Mouse (Mus musculus) embryonic facial prominence, embryonic 12.5 days (tissue): ENCODE results near the gene Clec10a. TPM values are rescaled to one million over a fixed set of nuclear protein-coding genes. Genes with fewer than 3 reads are reported as not detected.

ENCODE experiments used
- ATAC-seq: fragments of 200-750 bp; cut with Nextera tagmentation; 2 replicates; pipeline ENCODE4 v1.8.0; 2017; ENCODE audit not compliant: insufficient number of reproducible peaks, insufficient read depth, low FRiP score, low TSS enrichment
- H3K27ac ChIP-seq: fragments of 300-500 bp; sonication (generic); 2 replicates; pipeline ENCODE4 v1.5.1; 2016; ENCODE audit warnings: mild to moderate bottlenecking
- H3K27me3 ChIP-seq: fragments of 300-500 bp; sonication (generic); 2 replicates; pipeline ENCODE4 v1.6.1; 2016; ENCODE audit warnings: mild to moderate bottlenecking, moderate library complexity
- H3K36me3 ChIP-seq: fragments of 300-500 bp; sonication (generic); 2 replicates; pipeline ENCODE4 v1.6.1; 2016; ENCODE audit warnings: mild to moderate bottlenecking
- H3K4me1 ChIP-seq: fragments of 300-500 bp; sonication (generic); 2 replicates; pipeline ENCODE4 v1.6.1; 2016
- H3K4me2 ChIP-seq: fragments of 300-500 bp; sonication (generic); replicated peaks from 2 replicates; pipeline ENCODE4 v1.6.1; 2016; ENCODE audit warnings: mild to moderate bottlenecking, moderate library complexity
- H3K4me3 ChIP-seq: fragments of 300-500 bp; sonication (generic); 2 replicates; pipeline ENCODE4 v1.5.1; 2016; ENCODE audit warnings: mild to moderate bottlenecking
- H3K9ac ChIP-seq: fragments of 300-500 bp; sonication (generic); 2 replicates; pipeline ENCODE4 v1.6.1; 2016; ENCODE audit warnings: mild to moderate bottlenecking, moderate library complexity
- H3K9me3 ChIP-seq: fragments of 300-500 bp; sonication (generic); 2 replicates; pipeline ENCODE4 v1.6.1; 2016; ENCODE audit warnings: mild to moderate bottlenecking, moderate library complexity
- WGBS: fragments of 180-500 bp; shearing (Covaris S2); methylation state at CpG from one replicate; pipeline ENCODE4 v1.1.7; 2016; 5-methylcytosine and 5-hydroxymethylcytosine counted together
- polyA plus RNA-seq: library from polyadenylated mRNA; unstranded; fragments of >200 nt; fragmentation: Nextera tagmentation; extraction: Ambion mirVana; gene quantifications from 2 replicates; pipeline ENCODE4 v1.2.1, GENCODE M21; 2016

Clec10a gene
- polyA plus RNA-seq, 1 experiment from 2014 or later: 0.29 TPM

- Histone ChIP-seq H3K4me1 (peaks cover 29% of the 10 kb centered on the region), H3K27me3 (peaks cover 62% of the 10 kb centered on the region), H3K9ac (peak overlapping the region; percentile 67), H3K36me3 (peaks cover 6% of the 10 kb centered on the region; the same call in 1 of the 2 replicates), H3K9me3 (no peaks in the 10 kb centered on the region), H3K4me2 (peak overlapping the region; percentile 65), H3K27ac (peak overlapping the region; percentile 65; the same call in 1 of the 2 replicates), H3K4me3 (peak overlapping the region; percentile 46)
- ATAC-seq: no peak
- WGBS: 59% methylated on average over 7 of the region's 7 CpGs
These were observed 63.9 kb downstream of the Clec10a start for GRCm38 (mm10) chr11:70219873-70220272.

GRCm38 (mm10) chr11:70220323-70220722, 64.3 kb downstream of the Clec10a start:
- H3K27me3 ChIP-seq: peaks cover 62% of the 10 kb centered on the region
- peak overlapping the region; percentile 65 for H3K4me2 ChIP-seq
- peaks cover 26% of the 10 kb centered on the region; the same call in 1 of the 2 replicates for H3K4me1 ChIP-seq
- no peaks in the 10 kb centered on the region for H3K9me3 ChIP-seq
- peak overlapping the region; percentile 46 for H3K4me3 ChIP-seq
- peaks cover 6% of the 10 kb centered on the region; the same call in 1 of the 2 replicates for H3K36me3 ChIP-seq
- peak overlapping the region; percentile 67 for H3K9ac ChIP-seq
- ATAC-seq: no peak
- peak overlapping the region; percentile 65 for H3K27ac ChIP-seq
- WGBS: 2% methylated on average over 24 of the region's 24 CpGs

Other genes with a start within 250 kb of the Clec10a start
- 84.8 and 92.0 TPM in 2 replicates for gene Gps2, start 242.3 kb upstream of the Clec10a start, polyA plus RNA-seq
- gene Eif5a, start 234.2 kb upstream of the Clec10a start, polyA plus RNA-seq: 1,661 and 1,669 TPM in 2 replicates
- 10.7 and 11.4 TPM in 2 replicates for gene Ybx2, start 220.4 kb upstream of the Clec10a start, polyA plus RNA-seq
- gene Slc2a4, start 208.0 kb upstream of the Clec10a start, polyA plus RNA-seq: 34.2 and 36.1 TPM in 2 replicates
- 29.6 and 32.2 TPM in 2 replicates for gene Cldn7, start 191.4 kb upstream of the Clec10a start, polyA plus RNA-seq
- 32.4 and 32.8 TPM in 2 replicates for gene Ctdnep1, start 175.0 kb upstream of the Clec10a start, polyA plus RNA-seq
- gene Elp5, start 173.7 kb upstream of the Clec10a start, polyA plus RNA-seq: 123 and 130 TPM in 2 replicates
- 463 and 471 TPM in 2 replicates for gene Gabarap, start 165.1 kb upstream of the Clec10a start, polyA plus RNA-seq
- 95.1 and 99.1 TPM in 2 replicates for gene Phf23, start 160.4 kb upstream of the Clec10a start, polyA plus RNA-seq
- gene Dvl2, start 155.6 kb upstream of the Clec10a start, polyA plus RNA-seq: 67.2 and 70.3 TPM in 2 replicates
- 66.8 and 70.4 TPM in 2 replicates for gene Acadvl, start 140.8 kb upstream of the Clec10a start, polyA plus RNA-seq
- 12.6 and 14.9 TPM in 2 replicates for gene Dlg4, start 139.3 kb upstream of the Clec10a start, polyA plus RNA-seq
- 0.51 and 0.83 TPM in 2 replicates for gene Asgr1, start 102.1 kb upstream of the Clec10a start, polyA plus RNA-seq
- not detected in 2 replicates for gene Asgr2, start 63.6 kb upstream of the Clec10a start, polyA plus RNA-seq
- 0.41 TPM in 1 of 2 replicates, not detected in the other for gene Mgl2, start 25.9 kb upstream of the Clec10a start, polyA plus RNA-seq
- gene Slc16a11, start 56.6 kb downstream of the Clec10a start, polyA plus RNA-seq: 1.5 and 2.0 TPM in 2 replicates
- 12.8 and 13.3 TPM in 2 replicates for gene Slc16a13, start 64.9 kb downstream of the Clec10a start, polyA plus RNA-seq
- 10.7 and 10.8 TPM in 2 replicates for gene Bcl6b, start 73.6 kb downstream of the Clec10a start, polyA plus RNA-seq
- gene 0610010K14Rik, start 81.7 kb downstream of the Clec10a start, polyA plus RNA-seq: 193 and 202 TPM in 2 replicates
- gene Gm21988, start 83.6 kb downstream of the Clec10a start, polyA plus RNA-seq: 9.9 and 13.2 TPM in 2 replicates
- gene Rnasek, start 83.6 kb downstream of the Clec10a start, polyA plus RNA-seq: 136 and 148 TPM in 2 replicates
- gene Alox12, start 99.2 kb downstream of the Clec10a start, polyA plus RNA-seq: 2.9 and 4.0 TPM in 2 replicates
- gene Alox12e, start 166.4 kb downstream of the Clec10a start, polyA plus RNA-seq: not detected in 2 replicates
- 0.29 TPM in 2 replicates for gene Alox15, start 195.8 kb downstream of the Clec10a start, polyA plus RNA-seq